Mouse (Mus musculus) hindbrain, postnatal 0 days (tissue): ENCODE data around the gene Disc1. TPM values are rescaled to one million over a fixed set of nuclear protein-coding genes. Genes with fewer than 3 reads are reported as not detected.

Source experiments
- ATAC-seq: fragments of 200-750 bp; cut with Nextera tagmentation; 2 replicates; pipeline ENCODE4 v1.8.0; 2017; ENCODE audit warnings: mild to moderate bottlenecking, moderate TSS enrichment, moderate library complexity
- DNase-seq: peaks from one replicate; pipeline ENCODE4 v3.0.0-alpha.2; 2015; ENCODE audit warnings: low spot score
- H3K27ac ChIP-seq: fragments of 300-500 bp; sonication (generic); 2 replicates; pipeline ENCODE4 v1.5.1; 2014; ENCODE audit warnings: mild to moderate bottlenecking
- H3K27me3 ChIP-seq: fragments of 300-500 bp; sonication (generic); 2 replicates; pipeline ENCODE4 v1.6.1; 2014; ENCODE audit warnings: low read length, mixed read lengths; ENCODE audit not compliant: insufficient read depth
- H3K36me3 ChIP-seq: fragments of 300-500 bp; sonication (generic); 2 replicates; pipeline ENCODE4 v1.6.1; 2014; ENCODE audit warnings: low read length, mixed read lengths; ENCODE audit not compliant: insufficient read depth
- H3K4me1 ChIP-seq: fragments of 300-500 bp; sonication (generic); 2 replicates; pipeline ENCODE4 v1.6.1; 2014; ENCODE audit warnings: antibody characterized with exemption, low read length, mixed read lengths; ENCODE audit not compliant: insufficient read depth
- H3K4me2 ChIP-seq: fragments of 300-500 bp; sonication (generic); 2 replicates; pipeline ENCODE4 v1.6.1; 2014; ENCODE audit warnings: low read depth, mild to moderate bottlenecking, low read length, moderate library complexity, mixed read lengths
- H3K4me3 ChIP-seq: fragments of 300-500 bp; sonication (generic); 2 replicates; pipeline ENCODE4 v1.5.1; 2014; ENCODE audit warnings: low read length
- H3K9ac ChIP-seq: fragments of 300-500 bp; sonication (generic); replicated peaks from 2 replicates; pipeline ENCODE4 v1.6.1; 2014; ENCODE audit warnings: mild to moderate bottlenecking, low read length, moderate library complexity, mixed read lengths
- H3K9me3 ChIP-seq: fragments of 300-500 bp; sonication (generic); 2 replicates; pipeline ENCODE4 v1.6.1; 2016; ENCODE audit warnings: low read length, mixed read lengths
- CTCF ChIP-seq: IDR thresholded peaks from 2 replicates; pipeline ENCODE4 v1.5.1; 2016; ENCODE audit warnings: antibody characterized with exemption, control low read depth, low read depth
- WGBS: fragments of 180-500 bp; shearing (Covaris S2); extraction: QIAGEN DNeasy Blood & Tissue Kit; methylation state at CpG from one replicate; pipeline ENCODE4 v1.1.7; 2014; 5-methylcytosine and 5-hydroxymethylcytosine counted together
- polyA plus RNA-seq: library from polyadenylated mRNA; unstranded; fragments of >200 nt; fragmentation: Nextera tagmentation; extraction: Ambion mirVana; gene quantifications from 2 replicates; pipeline ENCODE4 v1.2.1, GENCODE M21; 2015
- total RNA-seq: library from RNA; depleted of rRNA; stranded (reverse); fragments of >200 nt; gene quantifications from 2 replicates; pipeline ENCODE4 v1.2.3, GENCODE M21; 2014

Disc1 gene
- total and polyA plus RNA-seq, 2 experiments from 2014 or later: 2.5 to 10.7 TPM

DNA sequence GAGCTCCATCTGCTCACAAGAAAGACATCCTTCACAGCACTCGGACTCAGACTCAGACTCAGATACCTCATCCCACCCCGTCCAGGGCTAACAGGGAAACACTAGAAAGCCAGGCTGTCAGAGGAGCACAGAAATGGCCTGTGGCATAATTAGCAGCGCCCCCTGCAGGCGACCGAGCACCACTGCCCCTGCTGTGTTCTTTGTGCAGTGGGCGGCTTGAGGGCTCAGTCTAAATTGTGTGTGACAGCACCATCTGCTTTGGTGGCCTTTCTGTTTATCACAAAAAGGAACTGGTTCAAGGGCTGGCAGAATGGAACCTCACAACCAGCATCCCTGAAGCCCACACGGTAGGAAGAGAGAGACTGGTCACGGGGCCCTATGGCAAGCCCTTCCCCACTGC is 19.3 kb upstream of the Disc1 start:
- peak; percentile 88 for TF ChIP-seq CTCF
- peak overlapping the region; percentile 57 for H3K27ac ChIP-seq
- DNase-seq: peak; percentile 86
- H3K9ac ChIP-seq: no peak overlapping the region
- no peaks in the 10 kb centered on the region for H3K9me3 ChIP-seq
- H3K4me2 ChIP-seq: no peak overlapping the region
- 18% methylated on average over 8 of the region's 8 CpGs for WGBS
- no peaks in the 10 kb centered on the region for H3K4me1 ChIP-seq
- H3K4me3 ChIP-seq: no peak overlapping the region
- no peaks in the 10 kb centered on the region for H3K27me3 ChIP-seq
- ATAC-seq: peak; percentile 91
- peaks cover 20% of the 10 kb centered on the region for H3K36me3 ChIP-seq

DNA sequence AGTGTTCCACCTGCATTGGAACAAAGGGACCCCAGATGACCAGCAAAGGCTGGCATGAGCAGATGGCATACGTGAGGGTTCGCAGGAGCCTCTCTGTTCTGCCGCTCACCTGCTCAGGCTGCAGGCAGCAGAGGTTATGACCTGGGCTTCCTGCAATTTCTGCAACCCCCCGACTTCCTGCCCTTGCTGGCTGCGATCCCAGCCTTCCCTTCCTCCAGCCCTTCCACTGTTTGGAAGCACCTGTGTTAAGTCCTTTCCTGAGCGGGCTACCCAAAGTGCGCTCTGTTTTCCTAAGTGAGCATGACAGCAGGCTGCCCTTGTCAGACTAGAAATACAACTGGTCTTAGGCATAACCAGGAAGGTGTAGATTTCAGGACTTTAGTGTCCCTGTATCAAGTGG is 16.9 kb upstream of the Disc1 start:
- H3K27ac ChIP-seq: no peak overlapping the region
- ATAC-seq (no peak), DNase-seq (no peak)
- H3K4me2 ChIP-seq: no peak overlapping the region
- no peaks in the 10 kb centered on the region for H3K9me3 ChIP-seq
- WGBS: 77% methylated on average over 7 of the region's 7 CpGs
- H3K4me1 ChIP-seq: no peaks in the 10 kb centered on the region
- no peak for TF ChIP-seq CTCF
- no peaks in the 10 kb centered on the region for H3K27me3 ChIP-seq
- peaks cover 2% of the 10 kb centered on the region; the same call in 1 of the 2 replicates for H3K36me3 ChIP-seq
- no peak overlapping the region for H3K4me3 ChIP-seq
- no peak overlapping the region for H3K9ac ChIP-seq

DNA sequence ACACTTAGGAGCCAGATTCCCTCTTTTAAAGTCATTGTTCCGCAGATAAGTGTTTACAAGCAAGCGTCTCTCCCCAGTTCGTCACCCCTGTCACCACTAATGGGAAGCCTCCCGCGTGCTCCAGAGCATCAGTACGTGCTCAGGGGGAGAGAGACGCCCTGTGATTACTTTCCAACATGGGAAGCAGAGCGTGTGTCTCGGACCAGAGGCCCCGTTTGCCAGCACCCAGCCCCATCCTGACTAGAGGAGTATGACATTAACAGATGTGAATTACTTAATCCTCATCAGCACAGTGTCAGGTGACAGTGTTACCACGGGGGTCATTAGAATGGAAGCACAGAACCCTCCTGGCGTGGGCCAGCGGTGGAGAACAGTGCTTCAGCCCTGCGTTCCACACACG is 15.3 kb upstream of the Disc1 start:
- H3K9ac ChIP-seq: no peak overlapping the region
- WGBS: 85% methylated on average over 15 of the region's 15 CpGs
- no peak overlapping the region for H3K4me3 ChIP-seq
- no peak for ATAC-seq
- no peak overlapping the region for H3K4me2 ChIP-seq
- no peak overlapping the region for H3K27ac ChIP-seq
- H3K9me3 ChIP-seq: no peaks in the 10 kb centered on the region
- no peaks in the 10 kb centered on the region for H3K4me1 ChIP-seq
- no peaks in the 10 kb centered on the region for H3K27me3 ChIP-seq
- H3K36me3 ChIP-seq: no peaks in the 10 kb centered on the region; the same call in 1 of the 2 replicates
- no peak for DNase-seq
- no peak for TF ChIP-seq CTCF

DNA sequence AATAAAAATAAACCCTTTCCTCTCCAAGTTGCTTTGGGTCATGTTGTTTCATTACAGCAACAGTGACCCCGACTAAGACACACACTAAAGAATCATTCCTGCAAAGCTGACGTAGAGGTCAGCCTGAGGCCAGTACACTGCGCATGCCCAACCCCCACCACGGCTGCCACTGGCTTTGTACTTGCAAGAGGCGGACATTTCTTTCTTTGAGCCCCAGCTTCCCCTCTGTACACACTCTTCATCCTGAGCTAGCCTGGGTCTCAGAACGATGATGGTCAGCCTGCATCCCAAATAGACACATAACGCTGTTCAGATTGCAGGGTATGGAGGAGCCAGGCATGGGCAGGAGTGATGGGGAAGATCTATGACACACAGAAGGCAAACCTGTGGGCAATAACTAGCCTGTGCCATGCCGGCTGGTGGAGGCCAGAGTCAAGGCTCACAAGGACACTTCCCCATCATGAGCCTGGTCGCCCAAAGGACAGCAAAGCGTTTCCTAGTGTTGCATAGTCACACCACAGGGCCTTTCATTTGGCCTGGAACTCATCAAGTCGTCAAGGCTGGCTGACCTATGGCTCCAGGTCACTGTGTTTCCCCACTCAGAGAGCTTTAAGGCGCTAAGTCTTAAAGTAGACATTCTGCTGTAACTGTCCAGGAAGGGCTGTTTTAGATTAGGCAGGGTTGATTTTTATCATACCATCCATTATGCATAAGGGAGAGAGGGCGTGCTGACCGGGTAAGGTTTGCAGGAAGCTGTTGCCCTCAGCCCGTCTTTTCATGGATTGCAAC is 13.2 kb upstream of the Disc1 start:
- no peak overlapping the region for H3K27ac ChIP-seq
- H3K4me3 ChIP-seq: no peak overlapping the region
- H3K36me3 ChIP-seq: no peaks in the 10 kb centered on the region; the same call in 1 of the 2 replicates
- no peak for DNase-seq
- no peaks in the 10 kb centered on the region for H3K4me1 ChIP-seq
- 84% methylated on average over 15 of the region's 15 CpGs for WGBS
- no peaks in the 10 kb centered on the region for H3K9me3 ChIP-seq
- ATAC-seq: no peak
- no peak for TF ChIP-seq CTCF
- no peak overlapping the region for H3K9ac ChIP-seq
- H3K4me2 ChIP-seq: no peak overlapping the region
- no peaks in the 10 kb centered on the region for H3K27me3 ChIP-seq

DNA sequence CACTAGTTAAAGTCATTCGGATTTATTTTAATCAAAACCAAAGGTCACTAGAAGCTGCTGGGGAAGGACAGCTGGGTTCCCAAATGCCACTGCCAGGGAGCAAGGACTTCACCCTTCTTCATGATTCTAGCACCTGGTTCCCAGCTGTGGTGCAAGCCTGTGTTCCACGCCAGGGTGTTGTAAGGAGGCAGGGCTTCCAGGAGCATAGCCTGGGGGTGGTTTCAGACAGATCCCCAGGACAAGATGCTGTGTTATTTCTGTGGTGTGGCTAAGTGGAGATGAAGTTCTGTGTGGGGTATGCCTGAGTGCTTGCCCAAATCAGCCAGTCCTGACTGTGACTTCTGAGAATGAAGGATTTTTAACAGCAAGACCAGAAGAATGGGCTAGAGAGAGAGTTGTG is 12.5 kb upstream of the Disc1 start:
- TF ChIP-seq CTCF: no peak
- Histone ChIP-seq H3K27me3 (no peaks in the 10 kb centered on the region), H3K4me2 (no peak overlapping the region), H3K4me1 (no peaks in the 10 kb centered on the region), H3K9ac (no peak overlapping the region), H3K27ac (no peak overlapping the region), H3K9me3 (no peaks in the 10 kb centered on the region), H3K36me3 (no peaks in the 10 kb centered on the region; the same call in 1 of the 2 replicates), H3K4me3 (no peak overlapping the region)
- DNase-seq (no peak), ATAC-seq (no peak)
- WGBS: 68% methylated on average over 2 of the region's 2 CpGs

DNA sequence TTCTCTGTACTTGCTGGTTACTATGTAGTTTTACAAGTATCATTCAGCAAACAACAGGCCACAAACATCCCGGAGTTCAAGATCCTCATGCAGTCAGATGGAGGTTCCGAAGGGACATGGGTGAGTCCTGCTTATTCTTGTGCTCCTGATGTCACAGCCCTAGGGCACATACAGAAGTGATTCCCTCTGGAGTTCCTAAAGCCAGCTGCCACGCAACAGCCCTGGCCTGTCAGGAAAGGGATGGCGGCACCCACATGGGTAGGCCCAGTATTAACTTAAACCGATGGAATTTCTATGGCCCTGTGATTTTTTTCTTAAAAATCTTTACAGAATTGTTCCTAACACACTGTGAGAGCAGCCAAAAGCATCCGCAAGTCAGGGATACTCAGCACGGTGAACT is 10.6 kb upstream of the Disc1 start:
- no peak for TF ChIP-seq CTCF
- Histone ChIP-seq H3K9ac (no peak overlapping the region), H3K36me3 (no peaks in the 10 kb centered on the region), H3K4me1 (no peaks in the 10 kb centered on the region), H3K27me3 (no peaks in the 10 kb centered on the region), H3K4me3 (no peak overlapping the region), H3K9me3 (no peaks in the 10 kb centered on the region), H3K27ac (no peak overlapping the region), H3K4me2 (no peak overlapping the region)
- ATAC-seq (no peak), DNase-seq (no peak)
- WGBS: 69% methylated on average over 7 of the region's 7 CpGs

DNA sequence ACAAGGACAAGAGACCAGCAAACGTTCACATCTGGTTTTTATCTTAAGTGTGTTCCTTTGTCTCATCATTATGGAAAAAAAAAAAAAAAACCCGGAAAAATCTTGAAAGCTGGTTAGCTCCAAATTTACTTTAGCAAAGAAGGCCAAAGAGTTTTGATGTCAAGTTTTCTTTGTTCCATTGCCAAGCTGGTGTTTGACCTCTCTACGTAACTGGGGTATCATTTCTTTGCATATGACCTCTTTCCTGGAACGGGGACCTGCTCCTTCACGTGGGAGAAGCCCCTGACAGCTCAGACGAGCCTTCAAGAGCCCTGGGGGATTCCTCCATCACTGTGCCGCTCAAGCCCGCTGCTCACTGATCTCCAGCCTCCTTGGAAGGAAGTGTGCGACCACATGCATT is 10.1 kb upstream of the Disc1 start:
- no peak for TF ChIP-seq CTCF
- H3K27me3 ChIP-seq: no peaks in the 10 kb centered on the region
- H3K4me3 ChIP-seq: no peak overlapping the region
- H3K36me3 ChIP-seq: no peaks in the 10 kb centered on the region
- WGBS: 50% methylated on average over 9 of the region's 9 CpGs
- H3K9ac ChIP-seq: no peak overlapping the region
- no peaks in the 10 kb centered on the region for H3K4me1 ChIP-seq
- ATAC-seq: no peak
- H3K27ac ChIP-seq: no peak overlapping the region
- H3K9me3 ChIP-seq: no peaks in the 10 kb centered on the region
- DNase-seq: no peak
- H3K4me2 ChIP-seq: no peak overlapping the region
